Mouse (Mus musculus): Measurements from ENCODE around the gene Frem3.

Gene Frem3

DNA sequence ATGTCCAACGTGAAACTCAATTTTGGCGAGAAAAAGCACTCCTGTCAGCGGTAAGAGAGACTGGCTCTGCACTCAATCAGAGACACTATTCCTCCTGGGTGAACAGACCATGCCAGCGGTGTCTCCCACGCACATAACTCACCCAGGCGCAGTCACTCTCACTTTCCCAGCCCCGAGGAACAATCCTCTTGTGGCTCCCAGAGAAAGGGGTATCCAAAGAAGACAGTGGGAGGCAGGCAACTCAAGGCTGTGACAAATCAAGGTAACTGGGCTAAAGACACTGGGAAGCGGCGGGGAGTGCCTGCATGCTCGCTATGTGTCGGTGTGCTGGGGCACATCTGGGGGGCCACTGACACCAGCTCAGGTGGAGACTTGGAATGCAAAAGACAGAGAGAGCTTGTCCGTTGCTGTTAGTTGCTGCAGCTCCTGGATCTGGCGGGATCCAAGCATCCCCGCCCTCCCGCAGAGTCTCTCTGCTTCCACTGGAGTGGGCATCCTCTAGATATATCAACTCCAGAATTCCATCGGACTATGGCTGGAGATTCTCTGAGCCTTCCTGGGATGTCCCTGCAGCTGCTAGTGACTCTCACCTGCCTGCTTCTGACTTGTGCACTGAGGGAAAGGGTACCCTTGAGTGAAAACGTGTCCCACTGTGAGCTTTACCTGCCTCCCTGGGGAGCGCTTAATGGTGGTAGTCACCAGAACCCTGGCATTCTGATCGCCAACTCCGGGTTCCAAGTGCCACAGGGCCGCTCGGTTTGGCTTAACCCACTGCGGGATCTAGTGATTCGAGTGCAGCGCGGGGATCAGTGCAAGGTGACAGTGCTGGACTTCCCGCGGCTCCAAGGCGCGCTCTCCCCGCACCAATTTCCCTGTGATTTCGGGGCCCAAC is at the start of gene Frem3:
Gene Frem3 (plus strand): TSS at position 532 of the 892 bp plus-strand sequence.
- DNase-seq (ENCODE audit: low spot score) = no peak

DNA sequence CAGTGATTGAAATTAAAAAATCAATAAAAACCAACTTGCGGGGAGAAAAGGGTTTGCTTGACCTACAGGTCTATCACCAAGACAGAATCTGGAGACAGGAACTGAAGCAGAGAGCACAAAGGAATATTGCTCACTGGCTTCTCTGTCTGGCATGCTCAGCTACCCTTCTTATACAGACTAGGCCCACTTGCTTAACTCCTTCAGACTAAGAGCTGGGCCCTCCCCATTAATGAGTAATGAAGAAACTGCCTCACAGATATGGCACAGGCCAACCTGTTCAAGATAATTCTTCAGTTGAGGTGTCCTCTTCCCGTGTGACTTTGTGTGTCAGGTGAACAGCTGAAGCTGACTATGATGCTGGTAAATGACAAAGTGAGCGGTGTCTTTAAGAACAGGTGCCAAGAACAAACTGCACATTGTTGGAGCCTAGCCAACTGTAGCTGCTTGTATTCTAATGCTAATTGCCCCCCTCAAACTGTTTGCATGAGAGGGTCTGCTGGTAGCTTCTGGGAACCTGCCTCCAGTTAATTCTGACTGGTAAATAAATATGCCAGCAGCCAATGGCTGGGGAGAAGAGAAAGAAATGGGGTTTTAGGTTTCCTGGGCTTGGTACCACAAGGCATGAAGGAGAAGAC is 46.6 kb upstream of the Frem3 start:
- DNase-seq (ENCODE audit: low spot score) = no peak

DNA sequence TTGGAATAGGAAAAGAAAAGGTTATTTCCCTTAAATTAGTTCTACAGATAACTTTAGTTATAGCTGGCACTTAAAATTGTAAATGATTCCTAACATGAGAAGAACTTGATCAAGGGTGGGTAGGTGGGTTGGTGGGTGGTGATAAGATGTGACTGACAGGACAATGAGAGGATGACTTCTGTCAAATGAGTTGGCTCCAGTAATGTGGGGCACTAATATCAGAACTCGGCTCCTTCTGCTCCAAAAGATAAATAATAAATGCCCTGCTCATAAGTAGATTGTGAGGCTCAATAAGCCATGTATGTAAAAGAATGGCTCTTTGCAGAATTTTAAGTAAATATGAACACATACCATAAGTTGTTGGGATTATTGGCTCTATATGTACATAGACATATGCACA is 43.4 kb upstream of the Frem3 start:
- DNase-seq (ENCODE audit: low spot score) = no peak

DNA sequence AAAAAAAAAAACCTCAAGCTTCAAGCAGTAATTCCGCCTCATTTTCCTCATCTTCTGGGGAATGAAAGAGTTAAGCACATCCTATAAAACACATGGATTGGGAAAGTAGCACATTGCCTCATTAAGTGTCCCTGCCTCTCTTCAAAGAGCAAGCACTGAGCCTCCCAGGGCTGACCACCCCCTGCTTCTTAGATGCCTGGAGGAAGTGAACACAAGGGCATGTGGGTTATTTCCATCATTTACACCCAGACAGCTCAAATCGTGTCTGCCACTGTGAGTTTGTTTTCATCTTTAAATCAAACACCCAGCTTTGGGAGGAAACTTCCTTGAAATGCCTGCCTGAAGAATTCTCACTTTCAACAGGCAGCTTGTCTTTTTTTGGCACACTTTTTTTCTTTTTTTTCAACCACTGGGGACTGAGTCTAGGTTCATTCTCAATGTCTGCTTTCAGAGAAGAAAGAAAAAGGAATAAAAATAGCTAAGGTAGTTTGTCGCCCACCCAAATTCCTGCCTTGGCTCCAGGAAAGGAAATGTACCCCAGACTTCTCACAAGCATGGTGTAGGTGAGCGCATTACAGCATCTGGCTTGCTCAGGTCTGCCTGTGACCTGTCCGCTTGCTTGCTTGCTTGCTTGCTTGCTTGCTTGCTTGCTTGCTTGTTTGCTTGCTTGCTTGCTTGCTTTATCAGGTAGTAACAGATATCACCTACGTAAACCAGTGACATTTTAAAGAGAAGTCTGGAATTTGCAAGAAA is 42.5 kb upstream of the Frem3 start:
- no peak for DNase-seq (ENCODE audit: low spot score)

DNA sequence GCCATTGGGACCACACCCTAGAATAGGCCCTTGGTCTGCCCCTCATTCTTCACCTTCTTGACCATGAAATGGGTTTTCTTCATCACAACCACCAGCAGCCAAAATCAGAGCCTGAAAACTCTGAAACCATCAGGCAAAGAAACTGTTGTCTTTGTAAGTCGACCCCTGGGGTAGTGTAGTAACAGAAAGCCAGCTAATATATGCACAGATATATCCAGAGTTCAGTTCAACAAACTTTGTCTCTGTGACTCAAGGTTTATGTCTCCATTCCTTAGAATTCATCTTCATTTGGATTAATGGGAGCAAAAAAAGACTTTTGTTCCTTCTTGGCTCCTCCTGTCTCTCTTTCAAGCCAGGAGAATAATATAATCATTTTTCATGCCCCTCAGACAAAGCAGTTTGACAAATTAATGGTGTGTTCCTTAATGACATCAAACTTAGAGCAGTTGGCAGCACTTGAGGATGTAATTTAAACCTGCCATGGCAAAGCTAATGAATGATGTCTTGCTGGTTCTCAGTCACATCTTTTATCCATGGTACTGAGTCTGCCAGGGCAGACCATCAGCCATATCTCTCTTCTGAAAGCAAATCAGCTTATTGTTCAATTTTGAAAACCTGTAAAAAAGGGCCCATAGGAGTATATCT is 38.3 kb upstream of the Frem3 start:
- no peak for DNase-seq (ENCODE audit: low spot score)

DNA sequence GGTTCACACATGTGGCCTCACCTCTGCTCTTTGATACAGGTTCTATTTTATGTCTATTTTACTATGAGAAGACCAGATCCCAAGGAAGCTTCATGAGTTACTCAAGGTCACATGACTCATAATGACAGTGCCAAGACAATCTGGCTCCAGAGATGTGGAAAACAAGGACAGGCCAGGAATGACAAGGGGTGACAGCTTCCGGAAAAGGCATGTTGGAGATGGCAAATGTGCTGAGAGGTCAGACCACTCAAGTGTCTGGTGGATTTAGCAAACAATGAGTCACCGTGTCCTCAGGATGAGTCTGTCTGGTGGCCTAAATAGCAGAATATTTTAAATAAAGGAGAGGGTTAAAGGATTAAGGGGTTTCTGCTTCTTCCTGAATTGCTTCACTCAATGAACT is 33.8 kb upstream of the Frem3 start:
- peak; percentile 2 for DNase-seq (ENCODE audit: low spot score)

DNA sequence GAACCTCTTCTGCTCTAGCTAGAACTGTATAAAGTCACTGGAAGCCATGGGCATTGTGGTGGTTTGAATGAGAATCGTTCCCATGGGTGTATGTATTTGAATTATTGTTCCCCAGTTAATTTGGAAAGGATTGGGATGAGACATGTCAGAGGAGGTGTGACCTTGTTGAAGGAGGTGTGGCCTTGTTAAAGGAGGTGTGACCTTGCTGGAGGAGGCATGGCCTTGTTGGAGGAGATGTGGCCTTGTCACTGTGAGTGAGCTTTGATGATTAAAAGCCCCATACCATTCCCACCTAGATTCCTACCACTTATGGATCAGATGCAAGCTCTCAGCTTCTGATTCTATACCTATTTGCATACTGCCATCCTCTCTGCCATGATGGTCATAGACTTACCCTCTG is 31.8 kb upstream of the Frem3 start:
- no peak for DNase-seq (ENCODE audit: low spot score)

DNA sequence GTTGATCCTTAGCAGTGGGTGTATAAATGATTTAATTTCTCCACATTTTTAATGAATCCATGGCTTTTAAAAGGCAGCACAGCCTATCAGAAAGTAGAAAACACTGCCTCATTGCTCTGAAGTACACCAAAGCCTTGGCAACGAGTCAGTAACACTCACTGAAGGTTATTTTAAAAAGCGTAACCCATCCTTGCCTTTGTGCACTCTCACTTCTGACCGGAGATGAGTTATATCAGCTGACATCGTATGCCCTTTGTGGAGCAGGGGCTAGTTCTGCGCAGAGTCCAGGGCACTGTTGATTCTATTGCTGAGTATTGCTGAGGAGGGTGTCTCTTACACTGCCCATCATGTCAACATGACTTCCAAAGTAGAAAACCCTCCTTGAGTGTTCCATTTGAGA is 18.3 kb upstream of the Frem3 start:
- no peak for DNase-seq (ENCODE audit: low spot score)

DNA sequence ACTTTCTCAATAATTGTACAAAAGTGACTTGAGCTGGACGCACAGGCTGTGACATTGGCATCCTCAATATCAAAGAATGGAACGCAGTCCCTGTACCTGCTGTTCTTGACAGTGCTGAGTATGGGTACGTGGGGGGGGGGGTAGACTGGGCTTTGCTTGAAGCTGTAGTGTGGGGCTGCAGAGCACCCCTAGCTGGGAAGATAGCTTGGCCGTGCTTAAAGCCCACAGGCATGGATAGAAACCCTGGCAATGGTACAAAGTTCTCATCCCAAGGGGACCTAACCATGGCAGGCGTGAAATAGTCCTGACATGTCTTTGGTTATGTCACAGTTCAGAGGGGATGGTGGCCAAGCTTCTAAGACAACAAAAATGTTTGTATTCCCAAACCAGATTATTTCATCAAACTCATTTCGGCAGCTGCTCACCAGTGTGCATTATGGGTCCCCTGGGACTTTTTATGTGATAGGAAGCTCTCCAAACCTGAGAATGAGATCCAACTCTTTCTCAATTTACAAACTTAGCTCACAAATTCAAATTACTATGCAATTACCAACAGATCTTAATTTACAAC is 10.2 kb upstream of the Frem3 start:
- DNase-seq (ENCODE audit: low spot score) = no peak

DNA sequence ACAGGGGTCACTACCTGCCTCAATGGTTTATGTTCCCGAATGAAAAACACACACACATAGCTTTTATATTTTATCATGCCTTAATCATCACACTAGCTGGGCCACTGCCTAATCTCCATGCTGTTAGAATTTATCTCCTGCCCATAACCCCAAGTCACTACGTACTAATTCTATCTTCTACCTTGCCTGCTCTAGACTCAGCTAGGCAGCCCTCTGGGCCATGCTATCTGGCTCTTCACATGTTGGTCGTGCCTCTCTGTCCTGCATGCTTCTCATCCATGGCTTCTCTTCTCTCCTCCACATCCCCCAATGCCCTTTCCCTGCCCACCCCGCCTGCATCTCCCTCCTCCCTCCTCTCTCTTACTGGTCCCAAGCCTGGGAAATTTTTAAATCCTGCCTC is 9.0 kb upstream of the Frem3 start:
- DNase-seq (ENCODE audit: low spot score) = no peak

DNA sequence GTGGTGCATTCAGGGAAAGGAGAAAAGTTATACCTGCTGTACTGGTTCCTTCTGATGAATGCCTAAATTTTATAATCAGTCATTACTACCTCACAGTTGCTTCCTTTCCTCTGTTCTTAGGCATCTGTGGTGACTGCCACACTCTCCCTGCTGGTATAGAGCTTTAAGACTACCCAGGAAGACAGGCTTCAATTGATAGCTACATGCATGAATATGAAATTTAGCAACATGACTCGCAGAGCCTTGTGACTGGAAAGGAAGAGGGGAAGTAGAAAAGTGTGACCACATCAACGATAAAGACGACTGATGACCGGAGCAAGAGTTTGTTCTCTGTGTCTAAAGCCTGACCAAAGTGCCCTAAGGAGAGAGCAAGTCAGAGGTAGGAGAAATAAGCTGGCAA is 3.8 kb upstream of the Frem3 start:
- no peak for DNase-seq (ENCODE audit: low spot score)

DNA sequence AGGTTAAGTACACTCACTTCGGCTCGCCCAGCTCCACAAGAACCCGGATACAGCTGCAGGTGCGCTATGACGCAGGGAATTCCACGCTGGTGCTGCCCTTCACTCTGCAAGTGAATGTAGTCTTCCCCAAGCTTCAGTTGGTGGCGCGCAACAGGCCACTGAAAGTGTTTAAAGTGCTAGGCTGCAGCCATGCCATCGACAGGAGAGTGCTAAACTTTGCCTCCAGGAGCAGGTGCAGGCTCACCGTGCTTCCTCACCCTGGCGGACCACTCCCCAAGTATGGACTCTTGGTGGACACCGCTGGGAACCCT is 516 bp downstream of the Frem3 start:
- no peak for DNase-seq (ENCODE audit: low spot score)

DNA sequence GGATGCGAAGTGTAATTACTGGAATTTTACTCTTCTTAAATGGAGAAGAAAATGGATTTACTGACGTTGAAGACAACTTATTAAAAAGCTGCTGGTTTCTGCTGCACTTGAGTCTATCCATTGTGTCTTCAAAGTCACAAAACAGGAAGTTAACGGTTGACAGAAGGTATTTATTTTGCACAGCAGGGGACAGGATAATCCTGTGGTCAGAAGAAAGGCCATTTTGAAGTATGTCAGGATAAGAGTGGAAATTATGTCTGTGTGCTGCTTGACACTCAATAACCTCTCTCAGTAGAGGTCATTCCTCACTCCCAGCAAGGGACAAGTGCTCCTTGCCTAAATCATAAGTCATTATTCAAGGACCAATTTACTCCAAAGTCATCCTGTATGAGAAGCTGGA is 8.9 kb downstream of the Frem3 start:
- DNase-seq (ENCODE audit: low spot score) = no peak

DNA sequence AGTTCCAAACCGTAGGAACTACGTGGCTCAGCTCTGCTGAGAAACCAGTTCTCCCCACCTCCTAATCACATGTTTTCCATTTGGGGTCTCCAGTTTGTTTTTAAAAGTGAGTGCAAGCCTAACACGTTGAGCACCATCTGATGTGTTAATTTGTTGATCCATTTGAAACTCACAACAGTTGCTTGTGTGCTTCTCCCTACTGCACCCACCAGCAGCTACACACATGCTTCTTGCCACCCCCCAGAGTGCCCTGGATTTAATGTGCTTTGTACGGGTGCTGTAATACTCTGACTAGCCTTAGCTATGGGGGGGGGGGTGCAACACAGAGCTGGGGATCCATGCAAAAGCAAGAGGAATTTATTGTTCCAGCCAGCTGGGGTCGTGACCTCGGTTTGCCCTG is 36.5 kb downstream of the Frem3 start:
- DNase-seq (ENCODE audit: low spot score) = no peak

DNA sequence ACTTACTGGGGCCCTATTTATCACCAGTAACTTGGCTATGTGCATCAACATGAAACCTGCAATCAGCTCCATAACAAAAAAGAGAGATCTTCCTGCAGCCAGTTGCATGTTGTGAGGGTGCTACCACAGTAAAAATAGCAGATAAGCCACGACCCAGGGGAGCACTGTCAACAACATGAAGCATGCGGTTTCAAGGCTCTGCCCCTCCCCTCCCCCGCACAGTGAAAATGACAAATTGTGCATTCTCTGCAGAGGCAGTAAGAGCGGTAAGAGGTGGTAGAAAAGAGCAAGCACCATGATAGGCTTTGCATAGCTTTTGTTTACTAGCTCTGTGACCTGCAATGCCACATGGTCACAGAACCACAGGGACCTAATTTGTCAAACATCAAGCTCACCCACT is 46.8 kb downstream of the Frem3 start:
- DNase-seq (ENCODE audit: low spot score) = no peak

DNA sequence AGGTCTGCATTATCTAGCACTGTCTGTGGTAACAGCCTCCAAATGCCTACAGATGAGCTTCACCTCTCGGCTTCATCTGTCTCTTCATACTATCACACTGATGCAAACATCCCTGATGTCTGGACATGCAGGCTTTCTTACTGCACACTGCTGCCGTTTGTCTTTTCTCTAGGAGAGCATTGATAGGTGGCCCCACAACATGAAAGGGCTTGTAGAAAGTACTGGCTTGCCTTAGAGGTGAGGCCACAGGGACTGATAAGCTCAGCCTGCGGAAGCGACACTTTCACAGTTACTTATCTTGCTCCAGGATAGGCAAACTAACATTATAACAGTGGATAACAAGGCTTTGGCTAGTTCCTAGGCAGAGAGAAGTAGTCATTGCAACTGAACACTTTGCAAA is 50.2 kb downstream of the Frem3 start:
- DNase-seq (ENCODE audit: low spot score) = no peak

DNA sequence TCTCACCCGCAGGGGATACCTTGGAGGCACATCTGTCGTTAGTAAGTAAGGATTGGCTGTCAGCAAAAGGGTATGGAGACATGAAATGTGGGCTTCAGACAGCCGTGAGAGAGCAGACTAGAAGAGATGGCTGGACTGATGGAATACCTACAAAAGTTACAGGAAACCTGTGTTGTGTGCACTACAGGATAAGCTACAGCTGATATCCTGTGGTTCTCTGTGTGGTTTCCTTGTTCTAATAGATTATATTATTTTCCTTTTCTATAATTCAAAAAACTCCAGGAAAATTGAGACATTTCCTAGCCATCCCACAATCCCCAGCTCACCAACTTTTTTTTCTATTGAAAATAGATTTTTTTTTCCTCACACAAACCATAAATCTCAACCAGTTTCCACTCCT is 52.6 kb downstream of the Frem3 start:
- no peak for DNase-seq (ENCODE audit: low spot score)

DNA sequence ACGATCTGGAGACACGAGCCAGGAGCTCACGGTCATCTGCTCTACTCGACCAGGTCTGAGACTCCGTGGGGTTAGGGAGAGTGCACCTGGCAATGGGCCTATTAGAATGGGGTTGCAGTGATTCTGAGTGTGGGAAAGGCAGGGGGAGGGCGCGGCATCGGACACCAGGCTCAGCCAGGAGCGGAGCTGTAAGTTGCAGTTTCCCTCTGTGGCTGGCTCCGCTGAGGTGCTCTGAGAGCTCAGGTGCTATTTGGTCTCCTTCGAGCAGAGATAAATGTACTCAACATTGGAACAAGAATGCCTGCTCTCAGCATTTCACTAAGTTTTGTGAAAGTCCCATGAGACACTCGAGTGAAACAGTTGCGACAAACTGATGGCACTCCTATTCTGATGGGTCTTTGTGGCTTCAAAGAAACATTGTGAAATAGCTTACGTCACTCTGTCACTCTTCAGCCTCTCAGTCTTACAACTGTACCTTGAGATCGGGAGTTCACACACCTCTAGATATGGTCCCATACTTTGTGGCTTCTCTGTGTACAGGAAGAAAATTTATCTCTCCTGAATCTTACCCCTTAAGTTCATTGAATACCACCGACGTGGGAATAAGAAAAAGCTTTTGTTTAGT is 58.5 kb downstream of the Frem3 start:
- DNase-seq (ENCODE audit: low spot score) = no peak

DNA sequence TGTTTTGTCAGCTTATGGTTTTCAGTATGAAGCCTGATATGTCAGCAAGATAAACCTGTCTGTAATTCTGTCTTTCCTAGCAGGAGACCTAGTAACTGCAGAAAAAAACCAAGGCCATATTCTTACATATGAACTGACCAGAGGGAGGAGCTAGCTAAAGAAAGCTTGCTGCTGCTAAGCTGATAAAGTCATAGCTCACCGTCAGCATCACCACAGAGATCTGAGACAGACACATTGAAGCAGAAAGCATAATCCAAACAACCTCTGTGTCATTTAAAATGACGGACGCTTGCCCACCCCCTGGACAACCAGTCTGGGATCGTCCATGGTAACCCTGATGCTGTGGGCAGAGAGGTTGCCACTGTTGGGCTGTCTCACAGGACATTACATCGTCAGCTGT is 71.7 kb downstream of the Frem3 start:
- DNase-seq (ENCODE audit: low spot score) = no peak

DNA sequence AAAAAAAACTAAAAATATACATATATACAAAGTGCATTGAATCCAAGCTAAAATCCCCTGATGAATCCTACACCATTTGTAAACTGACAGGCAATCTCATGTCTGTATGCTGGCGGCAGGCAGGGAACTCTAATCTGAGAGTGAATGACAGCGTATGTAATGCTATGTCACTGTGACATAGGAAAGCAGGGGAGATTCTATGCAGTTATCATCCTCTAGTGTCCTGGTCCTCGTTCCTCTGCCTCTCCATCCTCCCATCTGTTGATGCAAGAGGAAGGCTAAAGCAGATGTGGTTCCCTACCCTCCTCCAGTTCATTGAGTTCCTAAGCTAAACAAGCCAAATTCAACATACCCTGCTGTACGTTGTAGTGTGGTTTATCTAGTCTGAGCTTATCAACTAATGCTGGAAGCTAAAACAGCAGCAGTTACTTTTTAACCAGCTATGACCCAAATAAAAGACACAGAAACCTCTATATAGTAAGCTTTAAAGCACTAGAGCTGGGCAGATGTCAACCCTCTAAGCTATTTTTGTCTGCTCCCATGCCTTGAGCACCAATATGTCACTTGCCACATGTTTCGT is 73.0 kb downstream of the Frem3 start:
- DNase-seq (ENCODE audit: low spot score) = no peak

DNA sequence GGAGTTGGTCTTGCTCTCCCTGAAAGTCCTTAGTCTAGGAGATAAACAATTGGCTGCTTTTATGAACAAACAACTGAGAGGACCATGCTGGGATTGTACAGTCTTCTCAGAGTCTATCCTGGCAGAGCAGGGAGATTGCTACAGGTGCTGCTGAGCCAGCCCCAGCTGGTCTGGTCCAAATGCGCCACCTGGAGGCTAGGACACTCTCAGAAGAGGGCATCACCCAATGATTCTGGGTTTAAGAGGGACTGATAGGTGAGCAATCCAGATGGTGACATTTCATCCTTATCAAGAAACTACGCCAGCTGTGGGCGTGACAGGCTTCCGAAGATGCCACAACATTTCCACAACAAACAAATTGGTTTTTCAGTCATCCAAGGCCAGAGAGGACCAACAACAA is 77.3 kb downstream of the Frem3 start:
- DNase-seq (ENCODE audit: low spot score) = peak; percentile 16
